In genomic region chr16:77420136-77420860, GRCm38 (mm10) we compare ENCODE assay signal across 12 mouse cellular contexts.
A peak's percentile ranks its signal among the peaks of the same experiment; 100 is the strongest.
DNase-seq lines count a peak whose midpoint lies in the region; ATAC-seq and TF ChIP-seq lines count a peak whose summit lies in the region.
"Had no signal": no experiment of that assay in that cellular context is flagged by ENCODE, and none has a peak within 500 bp of the region (broad histone marks: within the 10 kb centered on the region; RNA-seq: fewer than 3 reads in every experiment).

No protein-coding gene starts in this region.

- no peak for DNase-seq in cerebellum, adult 2 months
- no peak for DNase-seq in cerebellum, adult 8-10 months
- DNase-seq in embryonic facial prominence, embryonic 10.5 days (ENCODE audit: low spot score) = no peak
- no peak for DNase-seq in hindbrain, embryonic 10.5 days (ENCODE audit: low spot score)
- DNase-seq in midbrain, embryonic 14.5 days = peak; percentile 75
- DNase-seq in spleen, postnatal 36 days (ENCODE audit: low spot score in 2 of 2) = no peak
- DNase-seq in adrenal gland, postnatal 10 days = no peak
- no peak for DNase-seq in layer of hippocampus, postnatal 14 days (ENCODE audit: low spot score in 2 of 2)
- DNase-seq: heart, adult 18-20 months; kidney, postnatal 4 days; left cerebral cortex, postnatal 4 days had no signal

- no peaks in the 10 kb centered on the region for H3K27me3 ChIP-seq in cerebellum, adult 2 months (ENCODE audit: control insufficient read depth, insufficient read depth, low read length)
- H3K27me3 ChIP-seq in embryonic facial prominence, embryonic 10.5 days (replicated peaks; ENCODE audit: low read depth, poor library complexity, severe bottlenecking) = no peaks in the 10 kb centered on the region
- H3K27me3 ChIP-seq in hindbrain, embryonic 10.5 days (ENCODE audit: insufficient read depth, poor library complexity, severe bottlenecking) = no peaks in the 10 kb centered on the region
- no peaks in the 10 kb centered on the region for H3K27me3 ChIP-seq in midbrain, embryonic 14.5 days (ENCODE audit: control insufficient read depth, insufficient read depth, low read length)

- H3K4me3 ChIP-seq in cerebellum, adult 2 months (replicated peaks; ENCODE audit: insufficient read depth, low read depth, low read length) = peak overlapping the region; percentile 26
- peak overlapping the region; percentile 41 for H3K4me3 ChIP-seq in embryonic facial prominence, embryonic 10.5 days
- peak overlapping the region; percentile 59 for H3K4me3 ChIP-seq in hindbrain, embryonic 10.5 days
- H3K4me3 ChIP-seq in midbrain, embryonic 14.5 days (replicated peaks; ENCODE audit: low read depth, low read length) = peak overlapping the region; percentile 56

- no peak for TF ChIP-seq POLR2A in cerebellum, adult 2 months (IDR thresholded peaks at IDR 0.05; ENCODE audit: borderline replicate concordance, insufficient read depth, low read length)

- 75% methylated on average over 8 of the region's 8 CpGs for WGBS in cerebellum, adult 2 months
- 62% methylated on average over 8 of the region's 8 CpGs for WGBS in embryonic facial prominence, embryonic 10.5 days
- WGBS in hindbrain, embryonic 10.5 days = 40% methylated on average over 8 of the region's 8 CpGs
- 7% methylated on average over 8 of the region's 8 CpGs for WGBS in midbrain, embryonic 14.5 days

- no peaks in the 10 kb centered on the region for H3K36me3 ChIP-seq in embryonic facial prominence, embryonic 10.5 days (replicated peaks)
- H3K36me3 ChIP-seq in hindbrain, embryonic 10.5 days = no peaks in the 10 kb centered on the region
- no peaks in the 10 kb centered on the region for H3K36me3 ChIP-seq in midbrain, embryonic 14.5 days (ENCODE audit: control insufficient read depth, insufficient read depth, low read length)

- no peak for ATAC-seq in midbrain, embryonic 14.5 days (ENCODE audit: low FRiP score, low TSS enrichment)

- H3K27ac ChIP-seq in cerebellum, adult 2 months (ENCODE audit: insufficient read depth, low read length) = peak overlapping the region; percentile 83; the same call in 1 of the 2 replicates
- peak overlapping the region; percentile 83 for H3K27ac ChIP-seq in embryonic facial prominence, embryonic 10.5 days (replicated peaks)
- peak overlapping the region; percentile 96 for H3K27ac ChIP-seq in hindbrain, embryonic 10.5 days
- H3K27ac ChIP-seq in midbrain, embryonic 14.5 days (replicated peaks; ENCODE audit: low read depth, low read length) = peak overlapping the region; percentile 96
- H3K27ac ChIP-seq: stomach, postnatal 0 days had no signal

- H3K9me3 ChIP-seq in embryonic facial prominence, embryonic 10.5 days = no peaks in the 10 kb centered on the region
- no peaks in the 10 kb centered on the region for H3K9me3 ChIP-seq in hindbrain, embryonic 10.5 days
- no peaks in the 10 kb centered on the region for H3K9me3 ChIP-seq in midbrain, embryonic 14.5 days (ENCODE audit: control insufficient read depth, low read length)

- no peaks in the 10 kb centered on the region; the same call in 1 of the 2 replicates for H3K4me1 ChIP-seq in cerebellum, adult 2 months (ENCODE audit: control insufficient read depth, insufficient read depth, low read length)
- peaks cover 55% of the 10 kb centered on the region for H3K4me1 ChIP-seq in embryonic facial prominence, embryonic 10.5 days
- peaks cover 44% of the 10 kb centered on the region for H3K4me1 ChIP-seq in hindbrain, embryonic 10.5 days (replicated peaks)
- 0 out of 2 replicates have a peak, but pooled peaks cover 3% of the 10 kb centered on the region for H3K4me1 ChIP-seq in midbrain, embryonic 14.5 days (ENCODE audit: control insufficient read depth, insufficient read depth, low read length)

- peak overlapping the region; percentile 72 for H3K4me2 ChIP-seq in midbrain, embryonic 14.5 days (ENCODE audit: low read length)

- no peak for TF ChIP-seq CTCF in cerebellum, adult 2 months (IDR thresholded peaks at IDR 0.05; ENCODE audit: borderline replicate concordance, insufficient read depth, low read depth, low read length)

- peak overlapping the region; percentile 91 for H3K9ac ChIP-seq in midbrain, embryonic 14.5 days (replicated peaks; ENCODE audit: low read length)
